Mouse (Mus musculus): Measurements from ENCODE around the gene Clk3. TPM values are rescaled to one million over a fixed set of nuclear protein-coding genes. Genes with fewer than 3 reads are reported as not detected.

Clk3 gene
- total RNA-seq, 2 experiments from 2014 or later, result 36.1 to 45.2 TPM

- no peak for DNase-seq (ENCODE audit: low spot score)
Observed at GRCm38 (mm10) chr9:57770836-57771235, 5.2 kb upstream of the Clk3 start.

GRCm38 (mm10) chr9:57770214-57770613 is 4.6 kb upstream of the Clk3 start:
- DNase-seq (ENCODE audit: low spot score), result no peak

- peak; percentile 59 for DNase-seq (ENCODE audit: low spot score)
Observed at GRCm38 (mm10) chr9:57769539-57770069, 3.9 kb upstream of the Clk3 start.

GRCm38 (mm10) chr9:57767231-57767630 is 1.6 kb upstream of the Clk3 start:
- DNase-seq (ENCODE audit: low spot score), result peak; percentile 55

- DNase-seq (ENCODE audit: low spot score), result no peak
Observed at GRCm38 (mm10) chr9:57766431-57766830, 771 bp upstream of the Clk3 start.

GRCm38 (mm10) chr9:57764974-57765363 is 691 bp downstream of the Clk3 start:
- peak; percentile 95 for DNase-seq (ENCODE audit: low spot score)

GRCm38 (mm10) chr9:57764147-57764973 is 1.3 kb downstream of the Clk3 start:
- peak; percentile 81 for DNase-seq (ENCODE audit: low spot score)

- peak; percentile 58 for DNase-seq (ENCODE audit: low spot score)
Observed at GRCm38 (mm10) chr9:57762563-57762991, 3.1 kb downstream of the Clk3 start.

- peak; percentile 62 for DNase-seq (ENCODE audit: low spot score)
Observed at GRCm38 (mm10) chr9:57761563-57762551, 3.8 kb downstream of the Clk3 start.

- DNase-seq (ENCODE audit: low spot score), result no peak
Observed at GRCm38 (mm10) chr9:57760416-57761146, 5.1 kb downstream of the Clk3 start.

GRCm38 (mm10) chr9:57759289-57759688 is 6.4 kb downstream of the Clk3 start:
- peak; percentile 86 for DNase-seq (ENCODE audit: low spot score)

- no peak for DNase-seq (ENCODE audit: low spot score)
Observed at GRCm38 (mm10) chr9:57758528-57758927, 7.1 kb downstream of the Clk3 start.

GRCm38 (mm10) chr9:57757578-57757977 is 8.1 kb downstream of the Clk3 start:
- no peak for DNase-seq (ENCODE audit: low spot score)

GRCm38 (mm10) chr9:57750901-57751300 is 14.8 kb downstream of the Clk3 start:
- DNase-seq (ENCODE audit: low spot score), result no peak

GRCm38 (mm10) chr9:57748831-57749230 is 16.8 kb downstream of the Clk3 start:
- no peak for DNase-seq (ENCODE audit: low spot score)

- peak; percentile 43 for DNase-seq (ENCODE audit: low spot score)
Observed at GRCm38 (mm10) chr9:57748137-57748536, 17.5 kb downstream of the Clk3 start.

- no peak for DNase-seq (ENCODE audit: low spot score)
Observed at GRCm38 (mm10) chr9:57747067-57747466, 18.6 kb downstream of the Clk3 start.

- peak; percentile 54 for DNase-seq (ENCODE audit: low spot score)
Observed at GRCm38 (mm10) chr9:57744462-57745091, 21.1 kb downstream of the Clk3 start.

- peak; percentile 51 for DNase-seq (ENCODE audit: low spot score)
Observed at GRCm38 (mm10) chr9:57739863-57740262, 25.8 kb downstream of the Clk3 start.

- no peak for DNase-seq (ENCODE audit: low spot score)
Observed at GRCm38 (mm10) chr9:57733606-57734005, 32.1 kb downstream of the Clk3 start.

GRCm38 (mm10) chr9:57728312-57728711 is 37.3 kb downstream of the Clk3 start:
- no peak for DNase-seq (ENCODE audit: low spot score)
